Mouse (Mus musculus) layer of hippocampus, adult 2 months (tissue): ENCODE data around the gene Abracl. TPM values are rescaled to one million over a fixed set of nuclear protein-coding genes. Genes with fewer than 3 reads are reported as not detected.
A peak's percentile ranks its signal among the peaks of the same experiment; 100 is the strongest.

Source experiments
- DNase-seq, 2 experiments: peaks; one replicate each; pipeline ENCODE4 v3.0.0; 2022; ENCODE audit warnings: low spot score in 2 of 2
- H3K27ac ChIP-seq: fragments of 200-600 bp; 2 replicates; pipeline ENCODE4 v1.8.1; 2022
- H3K4me3 ChIP-seq: fragments of 200-600 bp; 2 replicates; pipeline ENCODE4 v1.8.1; 2022; ENCODE audit warnings: mild to moderate bottlenecking
- CTCF ChIP-seq: fragments of 200-600 bp; conservative IDR thresholded peaks from 2 replicates; pipeline ENCODE4 v1.8.1; 2022; ENCODE audit warnings: antibody characterized with exemption, mild to moderate bottlenecking, moderate library complexity
- total RNA-seq, 2 experiments: library from RNA; stranded (reverse); gene quantifications; 2 replicates each; pipeline ENCODE4 v1.2.3; 2021

Abracl gene
- total RNA-seq, 2 experiments from 2014 or later, result 35.0 to 36.5 TPM

DNA sequence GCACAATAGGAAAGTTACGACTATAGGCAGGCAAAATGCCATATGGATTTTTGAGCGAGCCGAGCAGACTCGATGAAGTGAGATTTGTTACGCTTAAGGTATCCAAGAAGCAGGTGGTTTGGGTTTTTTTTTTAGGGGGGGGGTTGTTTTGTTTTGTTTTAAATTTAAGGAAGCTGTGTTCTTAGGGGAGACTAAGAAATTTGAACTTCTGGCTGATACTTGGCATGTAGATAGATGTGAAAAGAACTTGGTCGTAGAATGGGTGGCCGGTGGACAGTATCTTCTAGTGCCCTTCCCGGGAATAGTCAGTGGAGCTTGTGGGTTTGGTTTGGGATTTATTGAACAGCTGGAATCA lies 33.3 kb upstream of the Abracl start:
- peak overlapping the region; percentile 93; the same call in 1 of the 2 replicates for H3K27ac ChIP-seq
- no peak for TF ChIP-seq CTCF
- H3K4me3 ChIP-seq, result peak overlapping the region; percentile 83
- DNase-seq, result no peak

- Histone ChIP-seq H3K4me3 (peak within 1 kb of the TSS; percentile 83), H3K27ac (peak within 1 kb of the TSS; percentile 93)
- DNase-seq, result peak in 1 of 2 experiments; percentile 12
- no peak for TF ChIP-seq CTCF
These were observed 32.8 kb upstream of the Abracl start, which contains the start of gene Reps1 for GRCm38 (mm10) chr10:18055696-18056390. Gene Reps1 (plus strand): TSS chr10:18055861.

- peak overlapping the region; percentile 83 for H3K4me3 ChIP-seq
- DNase-seq, result peak; percentile 78 to 84
- peak overlapping the region; percentile 93 for H3K27ac ChIP-seq
- TF ChIP-seq CTCF, result peak; percentile 89
These were observed 32.1 kb upstream of the Abracl start for GRCm38 (mm10) chr10:18055009-18055695.

GRCm38 (mm10) chr10:18047380-18048146 lies 24.5 kb upstream of the Abracl start:
- H3K4me3 ChIP-seq, result no peak overlapping the region
- no peak for DNase-seq
- no peak for TF ChIP-seq CTCF
- no peak overlapping the region for H3K27ac ChIP-seq

DNA sequence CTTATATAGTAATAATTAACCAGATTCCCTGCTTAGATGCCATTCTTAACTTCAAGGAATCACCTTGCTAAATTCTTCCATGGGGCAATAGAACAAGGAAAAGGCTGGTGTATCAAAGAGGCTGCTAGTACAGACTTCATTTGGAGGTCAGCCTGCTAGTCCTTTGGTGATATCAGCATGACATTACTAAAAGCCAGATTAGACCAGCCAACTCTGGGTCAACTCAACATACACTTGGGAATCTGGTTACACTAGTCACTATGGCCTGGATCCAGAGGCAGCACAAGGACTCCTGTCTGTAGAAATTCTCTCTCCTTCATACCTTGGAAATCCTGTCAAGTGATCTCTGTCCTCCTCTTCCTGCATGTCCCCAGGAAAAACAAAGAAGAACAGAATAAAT lies 23.3 kb upstream of the Abracl start:
- Histone ChIP-seq H3K27ac (no peak overlapping the region), H3K4me3 (no peak overlapping the region)
- TF ChIP-seq CTCF, result no peak
- no peak for DNase-seq

GRCm38 (mm10) chr10:18036849-18037248 lies 13.8 kb upstream of the Abracl start:
- Histone ChIP-seq H3K27ac (no peak overlapping the region), H3K4me3 (no peak overlapping the region)
- no peak for DNase-seq
- no peak for TF ChIP-seq CTCF

DNA sequence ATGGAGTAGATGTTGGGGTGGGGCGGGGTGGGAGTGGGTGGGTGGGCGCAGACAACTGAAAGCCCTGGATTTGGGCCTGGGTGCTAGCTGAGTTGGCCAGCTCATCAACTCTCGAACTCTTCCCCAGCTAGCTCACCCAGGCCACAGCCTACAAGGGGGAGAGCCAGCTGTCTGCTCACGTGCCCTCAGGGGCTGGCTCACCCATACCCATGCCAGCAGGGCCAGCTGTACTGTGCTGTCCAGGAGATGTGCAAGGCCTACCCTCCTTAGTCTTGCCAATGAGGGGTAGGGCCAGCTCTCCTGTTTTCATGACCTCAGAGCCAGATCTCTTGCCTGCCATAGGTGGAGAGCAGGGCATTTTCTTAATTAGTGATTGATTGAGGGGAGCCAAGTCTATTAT lies 11.3 kb upstream of the Abracl start:
- Histone ChIP-seq H3K27ac (no peak overlapping the region), H3K4me3 (no peak overlapping the region)
- DNase-seq, result no peak
- no peak for TF ChIP-seq CTCF

- H3K4me3 ChIP-seq, result peak overlapping the region; percentile 83
- peak overlapping the region; percentile 81 for H3K27ac ChIP-seq
- peak; percentile 28 to 41 for DNase-seq
- TF ChIP-seq CTCF, result no peak
These were observed 776 bp downstream of the Abracl start for GRCm38 (mm10) chr10:18022312-18022711.

DNA sequence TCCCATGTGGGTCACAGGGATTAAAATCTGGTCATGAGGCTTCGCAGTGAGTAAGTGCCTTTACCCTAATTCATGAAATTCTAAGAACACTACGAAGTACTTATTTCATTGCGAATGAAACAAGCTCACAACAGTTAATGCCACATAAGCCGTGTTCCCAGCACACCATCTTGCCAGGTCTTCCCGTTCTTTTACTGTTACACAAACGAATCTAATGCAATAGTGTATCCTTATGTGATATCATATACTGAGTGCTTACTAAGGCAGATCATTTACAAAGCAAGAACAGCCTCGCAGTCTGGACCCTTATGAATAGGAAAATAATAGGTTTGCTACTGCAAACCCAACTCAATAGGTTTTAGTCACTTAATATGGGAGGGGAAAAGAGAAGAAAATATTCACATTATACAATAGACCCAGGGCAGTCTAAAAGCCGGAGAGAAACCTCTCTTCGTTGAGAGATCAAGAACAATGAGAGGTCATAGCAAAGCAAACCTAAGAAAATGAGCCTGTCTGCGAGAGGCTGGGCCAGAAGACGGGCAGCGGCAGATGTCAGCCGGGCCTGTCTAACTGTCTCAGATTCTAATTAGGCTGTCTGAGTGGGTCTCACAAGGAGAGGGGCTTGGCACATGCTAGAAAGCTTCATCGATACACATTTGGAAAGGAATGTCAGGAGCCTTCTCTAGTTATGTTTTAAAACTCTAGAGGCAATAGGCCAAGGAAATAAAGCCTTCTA lies 1.3 kb downstream of the Abracl start:
- TF ChIP-seq CTCF, result no peak
- peak overlapping the region; percentile 81 for H3K27ac ChIP-seq
- H3K4me3 ChIP-seq, result peak overlapping the region; percentile 83
- DNase-seq, result no peak

GRCm38 (mm10) chr10:18020846-18021245 lies 2.2 kb downstream of the Abracl start:
- DNase-seq, result peak in 1 of 2 experiments; percentile 41
- Histone ChIP-seq H3K27ac (peak overlapping the region; percentile 81; the same call in 1 of the 2 replicates), H3K4me3 (peak overlapping the region; percentile 83; the same call in 1 of the 2 replicates)
- no peak for TF ChIP-seq CTCF

- DNase-seq, result no peak
- no peak for TF ChIP-seq CTCF
- Histone ChIP-seq H3K4me3 (no peak overlapping the region), H3K27ac (no peak overlapping the region)
These were observed 2.6 kb downstream of the Abracl start for GRCm38 (mm10) chr10:18020443-18020842.

DNA sequence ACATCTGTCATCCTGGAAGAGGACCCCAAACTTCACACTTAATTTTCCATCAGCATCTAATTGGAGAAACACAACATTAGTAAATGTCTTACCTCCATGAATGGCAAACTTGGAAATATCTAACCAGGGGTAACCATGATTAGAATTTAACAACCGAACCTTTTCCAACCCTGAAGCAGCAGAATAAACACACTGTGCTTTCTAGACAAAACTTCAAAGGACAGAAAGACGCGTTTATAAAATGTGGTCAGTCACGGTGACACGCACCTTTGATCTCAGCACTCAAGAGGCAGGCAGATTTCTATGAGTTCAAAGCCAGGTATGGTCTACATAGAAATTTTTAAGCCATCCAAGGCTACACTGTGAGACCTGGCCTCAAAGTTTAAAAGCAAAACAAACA lies 11.3 kb downstream of the Abracl start:
- TF ChIP-seq CTCF, result no peak
- Histone ChIP-seq H3K4me3 (no peak overlapping the region), H3K27ac (no peak overlapping the region)
- no peak for DNase-seq
